Mouse (Mus musculus) cortical plate, adult 2 months (tissue): Measurements from ENCODE around the gene Ddx39.

ENCODE experiments used
- CTCF ChIP-seq: fragments of 200-500 bp; IDR thresholded peaks from 2 replicates; pipeline ENCODE4 v1.5.1; 2011; ENCODE audit warnings: mild to moderate bottlenecking, control low read depth, low read length; ENCODE audit not compliant: insufficient read depth; ENCODE audit errors: extremely low read depth
- POLR2A ChIP-seq: fragments of 200-500 bp; IDR thresholded peaks from 2 replicates; pipeline ENCODE4 v1.6.1; 2011; ENCODE audit warnings: mild to moderate bottlenecking, low read length, control low read depth; ENCODE audit not compliant: insufficient read depth; ENCODE audit errors: extremely low read depth

DNA sequence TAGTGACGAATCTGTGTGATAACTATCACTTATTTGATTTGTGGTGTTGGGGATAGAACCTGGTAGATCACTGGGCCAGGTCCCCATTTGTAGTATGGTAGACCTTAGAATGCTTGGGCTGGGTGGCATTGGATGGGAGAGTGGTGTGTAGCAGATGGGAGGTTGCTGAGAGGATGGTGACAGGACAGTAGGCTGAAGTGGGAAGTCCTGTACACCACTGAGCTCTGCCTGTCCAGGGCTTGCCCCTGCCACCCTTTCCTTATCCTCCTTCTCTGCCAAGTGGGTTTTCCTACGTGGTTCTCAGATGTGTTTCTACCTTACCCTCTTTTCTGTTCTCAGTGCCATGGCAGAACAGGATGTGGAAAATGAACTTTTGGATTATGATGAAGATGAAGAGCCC lies 4.1 kb downstream of the Ddx39 start:
- no peak for TF ChIP-seq CTCF
- TF ChIP-seq POLR2A = no peak
